Mouse (Mus musculus) activated CD4-positive, CD25-positive, alpha-beta regulatory T cell, adult 4 months (primary cell): ENCODE measurements around the gene Rspo4. TPM values are rescaled to one million over a fixed set of nuclear protein-coding genes. Genes with fewer than 3 reads are reported as not detected.

Experiments
- ATAC-seq: one replicate; pipeline ENCODE4 v1.8.0; 2017
- polyA plus RNA-seq, 2 experiments: library from polyadenylated mRNA; unstranded; fragments of 100-300 nt; shearing (Covaris generic); gene quantifications; one replicate each; pipeline ENCODE4 v1.2.1; 2017

Gene Rspo4
- polyA plus RNA-seq, 2 experiments from 2014 or later = not detected

- ATAC-seq = no peak
Measured at GRCm38 (mm10) chr2:151911751-151912150, 69.0 kb downstream of the Rspo4 start.

GRCm38 (mm10) chr2:151914120-151914519, 71.4 kb downstream of the Rspo4 start:
- no peak for ATAC-seq

GRCm38 (mm10) chr2:151915111-151915510, 72.4 kb downstream of the Rspo4 start:
- ATAC-seq = no peak

- no peak for ATAC-seq
Measured at GRCm38 (mm10) chr2:151916061-151916831, 73.5 kb downstream of the Rspo4 start.

- ATAC-seq = no peak
Measured at GRCm38 (mm10) chr2:151919140-151919539, 76.4 kb downstream of the Rspo4 start.

GRCm38 (mm10) chr2:151921068-151921467, 78.3 kb downstream of the Rspo4 start:
- ATAC-seq = no peak

- ATAC-seq = no peak
Measured at GRCm38 (mm10) chr2:151921596-151921995, 78.9 kb downstream of the Rspo4 start.

Other genes starting within 250 kb of the Rspo4 start
- gene Snph, start 210.3 kb upstream of the Rspo4 start, polyA plus RNA-seq = under 1 TPM in 1 of 2 experiments, not detected in 1; 0.15 TPM
- not detected for gene Rad21l, start 174.4 kb upstream of the Rspo4 start, polyA plus RNA-seq
- gene Tmem74b, start 140.9 kb upstream of the Rspo4 start, polyA plus RNA-seq = not detected
- 10 to 100 TPM; 66.8 to 71.8 TPM for gene Psmf1, start 98.7 kb upstream of the Rspo4 start, polyA plus RNA-seq
- not detected for gene Angpt4, start 68.3 kb downstream of the Rspo4 start, polyA plus RNA-seq
- 10 to 100 TPM; 15.2 to 27.5 TPM for gene Fam110a, start 137.3 kb downstream of the Rspo4 start, polyA plus RNA-seq
- gene Slc52a3, start 153.6 kb downstream of the Rspo4 start, polyA plus RNA-seq = 1 to 10 TPM; 7.3 to 8.4 TPM
- gene Scrt2, start 238.6 kb downstream of the Rspo4 start, polyA plus RNA-seq = not detected